Mouse (Mus musculus): ENCODE results near the gene Bmpr2. TPM values are rescaled to one million over a fixed set of nuclear protein-coding genes. Genes with fewer than 3 reads are reported as not detected.

The Bmpr2 gene
- polyA plus RNA-seq, 1 experiment from 2014 or later = 10.1 TPM

DNA sequence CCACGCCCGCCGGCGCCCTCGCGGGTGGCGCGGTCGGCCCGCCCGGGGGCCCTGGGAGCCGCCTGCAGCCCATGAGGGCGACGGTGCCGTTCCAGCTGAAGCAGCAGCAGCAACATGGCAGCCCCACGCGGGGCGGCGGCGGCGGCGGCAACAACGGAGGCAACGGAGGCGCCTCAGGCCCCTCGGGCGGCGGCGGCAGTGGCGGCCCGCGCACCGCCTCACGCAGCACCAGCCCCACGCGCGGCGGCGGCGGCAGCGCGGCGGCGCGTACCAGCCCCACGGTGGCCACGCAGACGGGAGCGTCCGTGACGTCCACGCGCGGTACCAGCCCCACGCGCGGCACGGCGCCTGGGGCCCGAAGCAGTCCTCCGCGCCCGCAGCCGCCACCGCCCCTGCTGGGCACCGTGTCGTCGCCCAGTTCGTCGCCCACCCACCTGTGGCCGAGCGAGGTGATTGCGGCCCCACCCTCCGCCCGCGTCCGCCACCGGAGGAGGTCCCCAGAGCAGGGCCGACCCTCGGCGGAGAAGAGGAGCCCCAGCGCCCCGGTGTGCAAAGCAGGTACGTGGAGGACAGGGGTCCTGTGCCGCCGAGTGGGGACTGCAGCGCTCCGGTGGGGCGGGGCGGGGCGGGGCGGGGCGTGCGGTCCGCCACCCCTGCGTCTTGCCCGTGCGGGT, 150.1 kb downstream of the Bmpr2 start:
- no peaks in the 10 kb centered on the region for H3K9me3 ChIP-seq (ENCODE audit: control insufficient read depth, low read length)
- peak overlapping the region; percentile 83 for H3K4me2 ChIP-seq (ENCODE audit: low read length)
- H3K9ac ChIP-seq (ENCODE audit: low read depth, low read length) = peak overlapping the region; percentile 86
- peak; percentile 57 for ATAC-seq
- H3K27me3 ChIP-seq (replicated peaks; ENCODE audit: control insufficient read depth, insufficient read depth, low read length) = no peaks in the 10 kb centered on the region
- no peaks in the 10 kb centered on the region for H3K36me3 ChIP-seq (ENCODE audit: control insufficient read depth, insufficient read depth, low read length)
- H3K27ac ChIP-seq (ENCODE audit: low read depth, low read length) = peak overlapping the region; percentile 99
- WGBS = 0% methylated on average over 55 of the region's 98 CpGs
- peaks cover 22% of the 10 kb centered on the region for H3K4me1 ChIP-seq (ENCODE audit: control insufficient read depth, insufficient read depth, low read depth, low read length)
- peak overlapping the region; percentile 75 for H3K4me3 ChIP-seq (ENCODE audit: low read length)

- ATAC-seq = no peak
- Histone ChIP-seq H3K4me3 (ENCODE audit: low read length) (peak overlapping the region; percentile 75), H3K27me3 (replicated peaks; ENCODE audit: control insufficient read depth, insufficient read depth, low read length) (no peaks in the 10 kb centered on the region), H3K9me3 (ENCODE audit: control insufficient read depth, low read length) (no peaks in the 10 kb centered on the region), H3K4me1 (ENCODE audit: control insufficient read depth, insufficient read depth, low read depth, low read length) (peaks cover 22% of the 10 kb centered on the region), H3K36me3 (ENCODE audit: control insufficient read depth, insufficient read depth, low read length) (no peaks in the 10 kb centered on the region), H3K4me2 (ENCODE audit: low read length) (peak overlapping the region; percentile 83), H3K27ac (ENCODE audit: low read depth, low read length) (peak overlapping the region; percentile 99), H3K9ac (ENCODE audit: low read depth, low read length) (peak overlapping the region; percentile 86)
- WGBS = 5% methylated on average over 12 of the region's 12 CpGs
These were observed 150.6 kb downstream of the Bmpr2 start for GRCm38 (mm10) chr1:59913869-59914225.

GRCm38 (mm10) chr1:59914799-59915198, 151.6 kb downstream of the Bmpr2 start:
- no peak overlapping the region for H3K9ac ChIP-seq (ENCODE audit: low read depth, low read length)
- WGBS = 72% methylated on average over 3 of the region's 3 CpGs
- peak overlapping the region; percentile 83 for H3K4me2 ChIP-seq (ENCODE audit: low read length)
- H3K27ac ChIP-seq (ENCODE audit: low read depth, low read length) = no peak overlapping the region
- ATAC-seq = no peak
- no peaks in the 10 kb centered on the region for H3K36me3 ChIP-seq (ENCODE audit: control insufficient read depth, insufficient read depth, low read length)
- H3K4me3 ChIP-seq (ENCODE audit: low read length) = peak overlapping the region; percentile 75
- H3K4me1 ChIP-seq (ENCODE audit: control insufficient read depth, insufficient read depth, low read depth, low read length) = peaks cover 22% of the 10 kb centered on the region
- no peaks in the 10 kb centered on the region for H3K9me3 ChIP-seq (ENCODE audit: control insufficient read depth, low read length)
- no peaks in the 10 kb centered on the region for H3K27me3 ChIP-seq (replicated peaks; ENCODE audit: control insufficient read depth, insufficient read depth, low read length)

DNA sequence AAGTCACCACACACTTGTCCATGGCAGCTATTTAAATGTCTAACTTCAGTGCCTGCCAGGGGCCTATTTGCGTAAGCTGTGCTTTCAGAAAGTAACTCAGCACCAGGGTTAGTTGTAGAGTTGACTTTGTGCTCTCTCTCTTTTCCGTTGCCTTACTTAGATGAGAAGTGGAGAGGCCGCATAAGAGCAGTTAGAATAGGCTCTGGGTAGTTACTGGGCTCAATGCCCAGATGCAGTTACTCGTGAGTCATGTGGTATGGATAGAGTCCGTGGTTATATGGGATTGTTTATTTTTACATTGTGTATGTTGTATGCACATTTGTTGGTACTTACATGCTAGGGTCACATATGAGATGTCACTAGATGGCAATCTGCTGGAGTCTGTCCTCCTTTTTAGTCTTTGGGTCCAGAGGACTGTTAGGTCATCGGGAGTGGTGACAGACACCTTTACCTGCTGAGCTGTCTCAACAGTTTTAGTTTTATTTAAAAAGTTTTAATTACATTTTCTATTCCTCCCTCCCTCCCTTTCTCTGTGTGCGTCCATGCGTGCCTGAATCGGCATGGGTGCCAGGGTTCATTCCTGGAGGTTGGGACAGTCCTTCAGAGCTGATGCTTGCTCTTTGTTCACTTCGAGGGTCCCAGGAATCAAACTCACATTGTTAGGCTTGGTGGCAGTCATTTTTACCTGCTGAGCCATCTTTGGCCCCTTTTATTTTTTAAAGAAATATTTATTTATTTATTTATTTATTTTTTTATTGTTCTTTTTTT, 152.8 kb downstream of the Bmpr2 start:
- Histone ChIP-seq H3K4me1 (ENCODE audit: control insufficient read depth, insufficient read depth, low read depth, low read length) (peaks cover 22% of the 10 kb centered on the region), H3K36me3 (ENCODE audit: control insufficient read depth, insufficient read depth, low read length) (no peaks in the 10 kb centered on the region), H3K4me3 (ENCODE audit: low read length) (no peak overlapping the region), H3K4me2 (ENCODE audit: low read length) (peak overlapping the region; percentile 83), H3K9ac (ENCODE audit: low read depth, low read length) (no peak overlapping the region), H3K9me3 (ENCODE audit: control insufficient read depth, low read length) (no peaks in the 10 kb centered on the region), H3K27ac (ENCODE audit: low read depth, low read length) (no peak overlapping the region), H3K27me3 (replicated peaks; ENCODE audit: control insufficient read depth, insufficient read depth, low read length) (no peaks in the 10 kb centered on the region)
- WGBS = 65% methylated on average over 10 of the region's 10 CpGs
- no peak for ATAC-seq

GRCm38 (mm10) chr1:59917401-59917800, 154.2 kb downstream of the Bmpr2 start:
- Histone ChIP-seq H3K27me3 (replicated peaks; ENCODE audit: control insufficient read depth, insufficient read depth, low read length) (no peaks in the 10 kb centered on the region), H3K4me1 (ENCODE audit: control insufficient read depth, insufficient read depth, low read depth, low read length) (peaks cover 22% of the 10 kb centered on the region), H3K4me3 (ENCODE audit: low read length) (no peak overlapping the region), H3K36me3 (ENCODE audit: control insufficient read depth, insufficient read depth, low read length) (no peaks in the 10 kb centered on the region), H3K9ac (ENCODE audit: low read depth, low read length) (no peak overlapping the region), H3K27ac (ENCODE audit: low read depth, low read length) (no peak overlapping the region), H3K9me3 (ENCODE audit: control insufficient read depth, low read length) (no peaks in the 10 kb centered on the region), H3K4me2 (ENCODE audit: low read length) (no peak overlapping the region)
- ATAC-seq = no peak
- WGBS = 72% methylated on average over 3 of the region's 3 CpGs

DNA sequence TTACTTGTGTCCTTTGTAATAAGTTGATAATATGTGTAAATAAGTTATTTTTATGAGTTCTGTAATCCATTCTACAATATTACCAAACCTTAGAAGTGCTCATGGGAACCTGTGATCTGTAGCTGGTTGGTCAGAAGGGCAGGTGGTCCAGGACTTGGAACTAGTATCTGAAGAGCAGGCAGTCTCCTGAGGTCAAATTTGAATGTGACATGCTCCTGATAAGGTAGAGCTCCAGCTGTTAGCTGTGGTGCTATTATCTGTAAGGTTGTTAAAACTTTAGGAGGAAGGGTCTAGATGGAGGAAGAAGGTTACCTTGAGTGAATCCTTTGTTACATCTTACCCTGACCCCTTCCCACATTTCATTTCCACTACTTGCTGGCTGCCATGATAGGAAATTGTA, 154.9 kb downstream of the Bmpr2 start:
- peaks cover 22% of the 10 kb centered on the region for H3K4me1 ChIP-seq (ENCODE audit: control insufficient read depth, insufficient read depth, low read depth, low read length)
- no peaks in the 10 kb centered on the region for H3K27me3 ChIP-seq (replicated peaks; ENCODE audit: control insufficient read depth, insufficient read depth, low read length)
- no peaks in the 10 kb centered on the region for H3K36me3 ChIP-seq (ENCODE audit: control insufficient read depth, insufficient read depth, low read length)
- no peak overlapping the region for H3K4me2 ChIP-seq (ENCODE audit: low read length)
- ATAC-seq = no peak
- H3K27ac ChIP-seq (ENCODE audit: low read depth, low read length) = no peak overlapping the region
- H3K9ac ChIP-seq (ENCODE audit: low read depth, low read length) = no peak overlapping the region
- no peak overlapping the region for H3K4me3 ChIP-seq (ENCODE audit: low read length)
- H3K9me3 ChIP-seq (ENCODE audit: control insufficient read depth, low read length) = no peaks in the 10 kb centered on the region

DNA sequence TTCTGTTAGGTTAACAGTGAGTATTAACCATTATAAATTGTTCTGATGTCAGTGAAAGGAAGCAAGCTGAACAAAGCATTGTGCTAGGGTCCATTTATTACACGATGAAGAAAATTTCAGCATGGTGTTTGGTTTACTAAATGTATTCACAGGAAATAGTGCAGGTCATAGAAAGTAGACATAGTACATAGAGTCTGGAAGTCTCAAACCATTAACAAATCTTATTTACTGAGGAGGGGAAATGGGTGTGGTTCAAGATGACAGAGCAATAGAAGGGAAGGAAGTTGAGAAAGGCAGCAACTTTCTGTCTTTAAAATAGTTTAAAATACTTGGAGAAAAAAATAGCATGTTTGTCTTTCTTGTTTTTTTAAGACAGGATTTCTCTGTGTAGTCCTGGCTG, 160.0 kb downstream of the Bmpr2 start:
- no peak overlapping the region for H3K4me3 ChIP-seq (ENCODE audit: low read length)
- no peaks in the 10 kb centered on the region; the same call in 1 of the 2 replicates for H3K4me1 ChIP-seq (ENCODE audit: control insufficient read depth, insufficient read depth, low read depth, low read length)
- no peaks in the 10 kb centered on the region for H3K27me3 ChIP-seq (replicated peaks; ENCODE audit: control insufficient read depth, insufficient read depth, low read length)
- no peaks in the 10 kb centered on the region for H3K36me3 ChIP-seq (ENCODE audit: control insufficient read depth, insufficient read depth, low read length)
- no peaks in the 10 kb centered on the region for H3K9me3 ChIP-seq (ENCODE audit: control insufficient read depth, low read length)
- H3K4me2 ChIP-seq (ENCODE audit: low read length) = no peak overlapping the region
- 65% methylated on average over 1 of the region's 1 CpGs for WGBS
- H3K9ac ChIP-seq (ENCODE audit: low read depth, low read length) = no peak overlapping the region
- no peak overlapping the region for H3K27ac ChIP-seq (ENCODE audit: low read depth, low read length)
- no peak for ATAC-seq

DNA sequence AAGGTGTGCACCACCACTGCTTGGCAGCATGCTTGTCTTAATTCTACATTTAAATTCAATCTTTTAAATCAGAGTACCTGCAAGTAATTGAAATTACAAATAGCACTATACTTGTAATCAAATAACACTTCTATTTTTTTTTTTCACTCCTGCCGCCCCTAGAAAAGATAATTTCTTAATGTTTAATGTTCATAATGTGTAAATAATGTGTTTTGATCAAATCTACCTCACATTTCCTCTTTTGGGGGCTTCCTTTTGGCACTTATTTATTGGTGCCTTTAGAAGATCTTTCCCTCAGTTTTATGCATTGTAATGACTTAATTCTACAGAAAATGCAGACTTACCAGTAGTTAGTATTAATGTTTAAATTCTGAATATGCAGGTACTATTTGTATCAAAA, 160.5 kb downstream of the Bmpr2 start:
- Histone ChIP-seq H3K36me3 (ENCODE audit: control insufficient read depth, insufficient read depth, low read length) (no peaks in the 10 kb centered on the region), H3K27ac (ENCODE audit: low read depth, low read length) (no peak overlapping the region), H3K4me3 (ENCODE audit: low read length) (no peak overlapping the region), H3K9ac (ENCODE audit: low read depth, low read length) (no peak overlapping the region), H3K27me3 (replicated peaks; ENCODE audit: control insufficient read depth, insufficient read depth, low read length) (no peaks in the 10 kb centered on the region), H3K9me3 (ENCODE audit: control insufficient read depth, low read length) (no peaks in the 10 kb centered on the region), H3K4me2 (ENCODE audit: low read length) (no peak overlapping the region), H3K4me1 (ENCODE audit: control insufficient read depth, insufficient read depth, low read depth, low read length) (no peaks in the 10 kb centered on the region; the same call in 1 of the 2 replicates)
- no peak for ATAC-seq
- WGBS = 90% methylated on average over 1 of the region's 1 CpGs

DNA sequence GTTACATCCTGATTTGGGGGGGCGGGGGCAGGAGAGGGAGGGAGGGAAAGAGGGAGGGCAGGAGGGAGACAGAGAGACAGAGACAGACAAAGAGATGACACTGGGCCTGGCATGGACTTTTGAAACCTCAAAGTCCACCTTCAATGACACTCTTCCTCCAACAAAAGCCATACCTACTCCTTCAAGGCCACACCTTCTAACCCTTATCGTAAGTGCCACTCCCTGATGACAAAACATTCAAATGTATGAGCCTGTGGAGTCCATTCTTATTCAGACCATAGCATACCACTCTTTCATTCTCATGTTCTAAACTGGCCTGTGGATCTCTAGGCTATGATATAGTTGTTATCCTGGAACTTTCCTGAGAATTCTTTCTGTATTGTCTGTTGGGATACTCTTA, 161.2 kb downstream of the Bmpr2 start:
- Histone ChIP-seq H3K27ac (ENCODE audit: low read depth, low read length) (no peak overlapping the region), H3K4me1 (ENCODE audit: control insufficient read depth, insufficient read depth, low read depth, low read length) (no peaks in the 10 kb centered on the region; the same call in 1 of the 2 replicates), H3K36me3 (ENCODE audit: control insufficient read depth, insufficient read depth, low read length) (no peaks in the 10 kb centered on the region), H3K27me3 (replicated peaks; ENCODE audit: control insufficient read depth, insufficient read depth, low read length) (no peaks in the 10 kb centered on the region), H3K9me3 (ENCODE audit: control insufficient read depth, low read length) (no peaks in the 10 kb centered on the region), H3K4me3 (ENCODE audit: low read length) (no peak overlapping the region), H3K9ac (ENCODE audit: low read depth, low read length) (no peak overlapping the region), H3K4me2 (ENCODE audit: low read length) (no peak overlapping the region)
- ATAC-seq = no peak
- 100% methylated on average over 2 of the region's 2 CpGs for WGBS

Data from hindbrain, embryonic 16.5 days (tissue).